Mouse (Mus musculus) left cerebral cortex, postnatal 10 days (tissue): ENCODE data around the gene Eif4g1. TPM values are rescaled to one million over a fixed set of nuclear protein-coding genes. Genes with fewer than 3 reads are reported as not detected.

ENCODE experiments used
- DNase-seq, 2 experiments: peaks; one replicate each; pipeline ENCODE4 v3.0.0; 2021 to 2022; ENCODE audit warnings: low spot score in 2 of 2, mixed read lengths in 1 of 2; ENCODE audit errors: extremely low spot score in 1 of 2
- intact Hi-C: fragments of 180-260 bp; cut with DNase I; formaldehyde crosslinking; loops from one replicate; pipeline ENCODE4 v1.15.1; 2025
- total RNA-seq, 2 experiments: library from RNA; stranded (reverse); gene quantifications; 2 replicates each; pipeline ENCODE4 v1.2.3; 2021

Eif4g1 gene
- total RNA-seq, 2 experiments from 2014 or later, result 361 to 366 TPM

- intact Hi-C loops, result no loop called here
- no peak for DNase-seq
Measured at GRCm38 (mm10) chr16:20716841-20717180, 48.7 kb downstream of the Eif4g1 start.

GRCm38 (mm10) chr16:20717181-20717977, 49.3 kb downstream of the Eif4g1 start, which contains the start of the genes Polr2h and Clcn2:
Gene Polr2h (plus strand): TSS chr16:20717665.
Gene Clcn2 (minus strand): TSS chr16:20717746.
- intact Hi-C loops, result no loop called here
- peak; percentile 96 to 98 for DNase-seq

- DNase-seq, result no peak
- intact Hi-C loops, result no loop called here
Measured at GRCm38 (mm10) chr16:20717978-20718670, 50.0 kb downstream of the Eif4g1 start.

- no peak for DNase-seq
- intact Hi-C loops, result no loop called here
Measured at GRCm38 (mm10) chr16:20721808-20722207, 53.7 kb downstream of the Eif4g1 start.

GRCm38 (mm10) chr16:20722736-20723135, 54.6 kb downstream of the Eif4g1 start:
- DNase-seq, result no peak
- intact Hi-C loops, result no loop called here

- intact Hi-C loops, result no loop called here
- no peak for DNase-seq
Measured at GRCm38 (mm10) chr16:20723247-20723646, 55.1 kb downstream of the Eif4g1 start.

GRCm38 (mm10) chr16:20724338-20724748, 56.2 kb downstream of the Eif4g1 start:
- peak in 1 of 2 experiments; percentile 82 for DNase-seq
- intact Hi-C loops, result loop anchor here (1.0 kb wide), 1 partner anchor 37 kb away; no protein-coding TSS in a partner anchor

GRCm38 (mm10) chr16:20725321-20725720, 57.2 kb downstream of the Eif4g1 start:
- intact Hi-C loops, result loop anchor here (5.0 kb wide), 1 partner anchor 172 kb away; no protein-coding TSS in a partner anchor
- DNase-seq, result no peak

- DNase-seq, result no peak
- intact Hi-C loops, result loop anchor here (5.0 kb wide), 1 partner anchor 172 kb away; no protein-coding TSS in a partner anchor
Measured at GRCm38 (mm10) chr16:20725750-20726149, 57.6 kb downstream of the Eif4g1 start.

- intact Hi-C loops, result loop anchor here (5.0 kb wide), 1 partner anchor 171 kb away; no protein-coding TSS in a partner anchor
- no peak for DNase-seq
Measured at GRCm38 (mm10) chr16:20726384-20726783, 58.3 kb downstream of the Eif4g1 start.

GRCm38 (mm10) chr16:20730293-20730711, 62.2 kb downstream of the Eif4g1 start:
- peak in 1 of 2 experiments; percentile 24 for DNase-seq
- intact Hi-C loops, result no loop called here

GRCm38 (mm10) chr16:20731688-20732087, 63.6 kb downstream of the Eif4g1 start:
- no peak for DNase-seq
- intact Hi-C loops, result no loop called here

GRCm38 (mm10) chr16:20732251-20732924, 64.3 kb downstream of the Eif4g1 start:
- intact Hi-C loops, result no loop called here
- DNase-seq, result peak in 1 of 2 experiments; percentile 72

- DNase-seq, result peak in 1 of 2 experiments; percentile 86
- intact Hi-C loops, result no loop called here
Measured at GRCm38 (mm10) chr16:20732925-20733730, 65.0 kb downstream of the Eif4g1 start, which contains the start of gene Chrd. Gene Chrd (plus strand): TSS chr16:20733127.

GRCm38 (mm10) chr16:20733731-20734730, 65.9 kb downstream of the Eif4g1 start, which contains the start of gene Thpo:
Gene Thpo (minus strand): TSS chr16:20734511.
- intact Hi-C loops, result no loop called here
- peak in 1 of 2 experiments; percentile 40 for DNase-seq

- intact Hi-C loops, result no loop called here
- DNase-seq, result no peak
Measured at GRCm38 (mm10) chr16:20735651-20736050, 67.5 kb downstream of the Eif4g1 start.

- DNase-seq, result peak in 1 of 2 experiments; percentile 23
- intact Hi-C loops, result no loop called here
Measured at GRCm38 (mm10) chr16:20736168-20736567, 68.1 kb downstream of the Eif4g1 start.
